7 mouse cellular contexts compared by ENCODE assay signal in genomic region chr1:51334289-51334688, GRCm38 (mm10). TPM values are rescaled to one million over a fixed set of nuclear protein-coding genes. Genes with fewer than 3 reads are reported as not detected.
DNase-seq lines count a peak whose midpoint lies in the region; ATAC-seq lines count a peak whose summit lies in the region.

No protein-coding gene starts in this region.

- H3K4me2 ChIP-seq in liver, embryonic 12.5 days: peak overlapping the region; percentile 51; the same call in 1 of the 2 replicates
- no peak overlapping the region for H3K4me2 ChIP-seq in stomach, embryonic 15.5 days

- no peak overlapping the region for H3K27ac ChIP-seq in liver, embryonic 12.5 days
- no peak overlapping the region for H3K27ac ChIP-seq in stomach, embryonic 15.5 days

- no peak overlapping the region for H3K4me3 ChIP-seq in liver, embryonic 12.5 days
- no peak overlapping the region for H3K4me3 ChIP-seq in stomach, embryonic 15.5 days (replicated peaks)

- peak; percentile 96 for ATAC-seq in frontal cortex, adult (ENCODE audit: low TSS enrichment)
- no peak; the same call in 1 of the 2 replicates for ATAC-seq in liver, embryonic 12.5 days
- peak; percentile 67; the same call in 1 of the 2 replicates for ATAC-seq in stomach, embryonic 15.5 days (ENCODE audit: insufficient read depth, low FRiP score, low read depth)

- no peak overlapping the region for H3K9ac ChIP-seq in liver, embryonic 12.5 days
- H3K9ac ChIP-seq in stomach, embryonic 15.5 days: no peak overlapping the region

- H3K36me3 ChIP-seq in liver, embryonic 12.5 days: no peaks in the 10 kb centered on the region
- no peaks in the 10 kb centered on the region for H3K36me3 ChIP-seq in stomach, embryonic 15.5 days

- no peaks in the 10 kb centered on the region for H3K9me3 ChIP-seq in liver, embryonic 12.5 days (replicated peaks)
- no peaks in the 10 kb centered on the region for H3K9me3 ChIP-seq in stomach, embryonic 15.5 days

- no peaks in the 10 kb centered on the region for H3K4me1 ChIP-seq in liver, embryonic 12.5 days
- peaks cover 6% of the 10 kb centered on the region; the same call in 1 of the 2 replicates for H3K4me1 ChIP-seq in stomach, embryonic 15.5 days

- 11% methylated on average over 6 of the region's 6 CpGs for WGBS in liver, embryonic 12.5 days (ENCODE audit: insufficient replicate concordance)
- WGBS in stomach, embryonic 15.5 days: 26% methylated on average over 6 of the region's 6 CpGs

- peak; percentile 10 for DNase-seq in ovary, postnatal 36 days (ENCODE audit: low spot score)
- no peak for DNase-seq in ovary, postnatal 10 days (ENCODE audit: low spot score)
- peak; percentile 39 to 49 for DNase-seq in kidney, postnatal 4 days
- no peak for DNase-seq in testis, postnatal 14 days (ENCODE audit: low spot score)

- no peaks in the 10 kb centered on the region for H3K27me3 ChIP-seq in liver, embryonic 12.5 days (replicated peaks)
- H3K27me3 ChIP-seq in stomach, embryonic 15.5 days (replicated peaks): no peaks in the 10 kb centered on the region

RNA-seq across cellular contexts. Expression of gene Cavin2, which starts 45.4 kb away (rescaled TPM):
- polyA plus RNA-seq in liver, embryonic 12.5 days (2016; fragmentation: Nextera tagmentation; extraction: Ambion mirVana): 28.1 and 30.9 TPM in 2 replicates
- 83.9 and 87.4 TPM in 2 replicates for polyA plus RNA-seq in stomach, embryonic 15.5 days (2015; fragmentation: Nextera tagmentation; extraction: Ambion mirVana)

Comparison
In these comparisons a context has a peak if more than half of its experiments do, and no peak if none do; other contexts are left out.
1. DNase-seq: peak in ovary, postnatal 36 days (single experiment) and kidney, postnatal 4 days (2 of 2); none in ovary, postnatal 10 days (single experiment) and testis, postnatal 14 days (single experiment).